In genomic region chr9:79809411-79809810, GRCm38 (mm10) we compare ENCODE assay signal across 16 mouse cellular contexts.
"Had no signal": no experiment of that assay in that cellular context is flagged by ENCODE, and none has a peak within 500 bp of the region (broad histone marks: within the 10 kb centered on the region; RNA-seq: fewer than 3 reads in every experiment).

No protein-coding gene starts in this region.

- ATAC-seq: intestine, postnatal 0 days; liver, postnatal 0 days; midbrain, embryonic 15.5 days had no signal

- H3K4me1 ChIP-seq: midbrain, embryonic 15.5 days; neural tube, embryonic 12.5 days had no signal

- H3K9ac ChIP-seq: limb, embryonic 12.5 days; liver, embryonic 13.5 days; liver, postnatal 0 days; midbrain, embryonic 15.5 days; neural tube, embryonic 12.5 days had no signal

- DNase-seq: kidney, adult 8-10 months; kidney, postnatal 25 days; layer of hippocampus, postnatal 36 days; liver; liver, embryonic 13.5 days; liver, postnatal 0 days; spleen, adult 18-20 months; thymus, adult 18-20 months; thymus, postnatal 25 days had no signal

- H3K4me2 ChIP-seq: limb, embryonic 12.5 days; liver, embryonic 13.5 days; midbrain, embryonic 11.5 days; midbrain, embryonic 15.5 days; neural tube, embryonic 12.5 days had no signal

- H3K27ac ChIP-seq: limb, embryonic 12.5 days; liver, embryonic 13.5 days; macrophage; midbrain, embryonic 15.5 days; neural tube, embryonic 12.5 days had no signal

- H3K4me3 ChIP-seq: limb, embryonic 12.5 days; liver, embryonic 13.5 days; megakaryocyte, embryonic 14.5 days; midbrain, embryonic 15.5 days; neural tube, embryonic 12.5 days had no signal

- H3K27me3 ChIP-seq: limb, embryonic 12.5 days; liver, embryonic 13.5 days; midbrain, embryonic 15.5 days; neural tube, embryonic 12.5 days had no signal

- H3K36me3 ChIP-seq: limb, embryonic 12.5 days; liver, embryonic 13.5 days; midbrain, embryonic 15.5 days; neural tube, embryonic 12.5 days had no signal

- H3K9me3 ChIP-seq: limb, embryonic 12.5 days; liver, embryonic 13.5 days; megakaryocyte, embryonic 14.5 days; midbrain, embryonic 15.5 days; neural tube, embryonic 12.5 days had no signal
